Mouse (Mus musculus): ENCODE data around the gene Gba. TPM values are rescaled to one million over a fixed set of nuclear protein-coding genes. Genes with fewer than 3 reads are reported as not detected.

Gba gene
- total RNA-seq, 2 experiments from 2014 or later = 19.7 to 21.8 TPM

DNA sequence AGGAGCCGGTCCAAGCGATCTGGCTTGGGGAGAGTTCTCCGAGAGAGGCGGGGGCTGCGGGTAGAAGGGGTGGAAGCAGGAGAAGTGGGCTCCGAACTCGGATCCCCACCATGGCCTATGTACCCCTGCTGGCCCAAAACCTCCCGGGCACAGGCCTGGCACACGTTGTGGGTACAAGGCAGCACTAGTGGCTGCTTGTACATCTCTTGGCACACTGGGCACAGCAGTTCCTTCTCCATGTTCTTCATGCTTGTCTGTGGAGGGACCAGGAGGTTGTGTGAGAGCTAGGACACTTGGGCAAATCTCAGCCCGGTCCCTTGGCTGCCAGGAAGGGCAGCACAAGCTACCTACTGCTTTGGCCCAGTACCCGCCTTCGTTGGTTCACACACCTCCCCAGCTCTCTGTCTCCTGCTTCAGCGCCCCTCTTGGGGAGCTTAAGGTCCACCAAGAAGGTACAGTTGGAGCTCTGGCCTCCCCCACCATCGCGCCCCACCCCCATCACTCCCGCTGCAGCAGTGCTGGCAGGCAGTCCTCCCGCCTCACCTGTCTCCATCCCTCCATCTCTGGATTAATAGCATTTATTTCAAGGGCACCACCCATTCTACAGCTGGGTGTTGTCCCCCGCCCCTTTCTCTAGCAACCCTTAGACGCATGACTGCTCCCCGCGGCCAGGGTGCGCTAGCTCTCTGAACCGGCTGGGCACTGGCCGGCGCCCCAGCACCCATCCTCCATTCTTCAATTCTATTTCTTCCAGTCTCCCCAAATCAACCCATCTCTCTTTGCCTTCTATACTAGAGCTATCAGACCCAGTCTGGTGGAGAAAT, 41.6 kb downstream of the Gba start:
- DNase-seq = no peak

DNA sequence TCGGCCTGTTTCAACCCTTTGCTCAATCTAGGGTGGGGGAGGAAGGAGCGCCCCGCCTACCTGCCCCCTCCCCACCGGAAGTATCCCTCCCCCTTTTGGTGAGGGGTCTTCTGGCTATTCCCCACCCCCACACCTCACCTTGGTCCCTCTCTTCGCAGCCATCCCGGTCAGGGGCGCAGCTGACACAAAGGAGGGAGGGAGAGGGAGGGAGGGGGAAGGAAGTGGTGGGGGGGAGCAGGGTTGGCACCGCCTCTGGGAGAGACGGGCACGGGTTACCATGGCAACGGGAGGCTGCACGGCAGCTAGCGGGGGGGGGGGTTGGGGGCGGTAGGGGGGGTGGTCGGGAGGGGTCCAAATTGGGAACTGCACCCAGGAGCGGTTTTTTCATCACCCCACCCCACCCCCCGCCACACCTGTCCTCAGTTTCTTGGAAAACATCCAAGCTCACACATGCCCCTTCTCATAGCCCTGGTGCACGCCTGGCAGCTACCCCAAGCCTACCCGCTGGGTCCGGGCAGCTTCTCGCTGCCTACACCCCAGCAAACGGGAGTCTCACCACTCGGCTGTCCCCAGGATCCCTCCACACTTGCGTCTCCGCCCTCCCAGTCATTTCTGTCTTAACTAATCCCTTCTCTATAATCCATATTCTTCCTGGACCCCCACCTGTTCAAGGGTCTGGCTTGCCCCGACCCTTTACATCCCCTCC, 42.4 kb downstream of the Gba start:
- DNase-seq = no peak

DNA sequence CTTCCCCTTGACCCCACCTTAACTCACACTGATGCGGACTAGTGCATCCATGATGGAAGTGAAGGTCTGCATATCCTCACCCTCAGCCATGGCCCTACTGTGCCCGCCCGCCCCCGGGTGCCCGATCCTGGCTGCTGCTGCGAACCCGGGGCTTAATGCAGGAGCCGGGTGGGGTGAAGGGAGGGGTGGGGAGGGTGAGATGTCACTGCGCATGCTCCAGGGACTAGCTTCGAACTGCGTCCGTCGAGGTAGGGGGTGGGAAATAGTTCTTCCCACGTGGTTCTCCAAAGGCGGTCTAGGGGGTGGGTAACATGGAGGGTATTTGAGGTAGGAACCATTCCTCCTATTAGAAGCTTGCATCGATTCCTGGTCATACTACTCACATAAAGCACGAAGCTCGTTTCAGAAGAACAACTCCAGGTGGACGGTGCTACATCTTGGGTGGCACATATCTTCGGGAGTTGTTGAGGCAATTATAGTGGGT, 43.0 kb downstream of the Gba start, which contains the start of gene Krtcap2:
Gene Krtcap2, plus strand, starts transcription at position 279 of the 484 bp plus-strand sequence.
- DNase-seq = peak; percentile 35

DNA sequence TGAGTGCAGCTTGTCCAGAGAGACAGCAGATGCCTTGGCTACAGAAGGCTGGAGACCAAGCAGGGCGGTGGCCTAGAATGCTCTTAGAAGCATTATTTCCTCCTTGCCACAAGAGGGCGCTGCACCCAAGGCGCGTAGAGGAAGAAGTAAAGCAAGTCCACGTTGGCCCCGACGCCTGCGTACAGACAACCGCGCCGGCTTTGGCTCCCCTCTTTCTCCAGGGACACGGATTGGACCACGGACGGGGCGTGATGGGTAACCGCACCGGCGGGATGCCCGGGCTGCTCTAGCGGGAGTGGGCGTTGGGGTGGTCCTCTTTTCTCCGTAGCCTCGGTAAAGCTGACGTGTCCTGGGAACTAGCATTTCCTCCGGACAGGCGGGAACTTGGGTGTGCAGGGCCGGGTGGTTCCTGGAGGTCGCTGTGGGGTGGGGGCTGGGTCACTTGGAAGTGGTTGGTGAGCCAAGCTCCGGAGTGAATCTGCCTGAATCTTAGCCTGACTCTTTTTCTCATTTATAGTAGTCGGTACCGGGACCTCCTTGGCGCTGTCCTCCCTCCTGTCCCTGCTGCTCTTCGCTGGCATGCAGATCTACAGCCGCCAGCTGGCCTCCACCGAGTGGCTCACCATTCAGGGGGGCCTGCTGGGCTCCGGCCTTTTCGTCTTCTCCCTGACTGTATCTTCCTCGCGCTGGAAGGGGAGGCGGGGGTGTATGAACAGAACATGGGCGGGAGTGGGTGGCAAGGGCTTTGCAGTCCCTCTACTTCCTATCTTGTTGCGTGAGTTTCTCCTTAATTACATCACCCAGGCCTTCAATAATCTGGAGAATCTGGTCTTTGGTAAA, 43.8 kb downstream of the Gba start, which contains the start of gene Trim46:
Gene Trim46, minus strand, starts transcription at position 49 of the 840 bp plus-strand sequence.
- DNase-seq = peak; percentile 90

DNA sequence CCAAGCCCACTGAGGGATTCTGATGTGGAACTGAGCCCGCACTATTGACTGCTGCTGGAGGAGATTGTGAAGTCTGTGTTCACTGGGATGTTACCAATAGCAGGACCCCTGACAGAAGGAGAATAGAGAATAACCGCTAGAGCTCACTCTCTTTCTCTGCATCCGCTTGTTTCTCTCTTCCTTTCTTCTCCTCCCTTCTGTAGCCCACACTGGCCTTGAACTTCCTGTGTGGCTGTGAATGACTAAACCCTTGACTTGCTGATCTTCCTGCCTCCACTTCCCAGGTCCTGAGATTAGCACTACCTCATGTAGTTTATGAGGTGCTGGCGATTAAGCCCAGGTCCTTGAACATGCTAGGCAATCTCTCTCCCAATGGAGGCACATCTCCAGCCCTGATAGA, 44.7 kb downstream of the Gba start:
- no peak for DNase-seq

DNA sequence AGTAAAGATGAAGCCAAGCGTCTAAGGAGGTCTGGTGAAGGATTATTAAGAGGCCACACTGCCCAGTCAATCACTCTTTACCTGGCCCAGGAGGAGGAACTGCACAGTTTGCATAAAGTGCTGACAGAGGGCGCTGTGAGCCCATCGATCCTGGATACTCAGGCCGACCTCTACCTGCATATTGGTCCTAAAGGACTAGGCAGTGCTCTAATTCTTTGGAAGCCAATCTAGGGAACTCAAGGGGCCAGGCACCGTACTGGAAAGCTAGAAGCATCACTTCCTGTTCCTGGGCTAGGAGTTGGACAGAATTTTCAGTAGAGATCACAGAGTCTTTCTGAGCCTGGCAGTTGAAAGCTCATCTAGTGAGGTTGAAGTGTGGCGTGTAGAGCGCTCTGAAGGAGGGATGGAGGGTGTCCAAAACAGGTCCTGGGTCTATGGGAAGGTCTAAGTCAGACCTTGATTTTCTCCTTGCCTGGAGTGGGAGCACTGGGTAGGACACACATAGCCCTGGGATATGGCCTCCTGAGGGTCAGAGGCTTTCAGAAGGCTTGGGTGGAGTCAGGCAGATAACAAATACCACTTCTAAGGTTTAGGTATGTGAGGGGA, 47.8 kb downstream of the Gba start:
- peak; percentile 78 for DNase-seq

DNA sequence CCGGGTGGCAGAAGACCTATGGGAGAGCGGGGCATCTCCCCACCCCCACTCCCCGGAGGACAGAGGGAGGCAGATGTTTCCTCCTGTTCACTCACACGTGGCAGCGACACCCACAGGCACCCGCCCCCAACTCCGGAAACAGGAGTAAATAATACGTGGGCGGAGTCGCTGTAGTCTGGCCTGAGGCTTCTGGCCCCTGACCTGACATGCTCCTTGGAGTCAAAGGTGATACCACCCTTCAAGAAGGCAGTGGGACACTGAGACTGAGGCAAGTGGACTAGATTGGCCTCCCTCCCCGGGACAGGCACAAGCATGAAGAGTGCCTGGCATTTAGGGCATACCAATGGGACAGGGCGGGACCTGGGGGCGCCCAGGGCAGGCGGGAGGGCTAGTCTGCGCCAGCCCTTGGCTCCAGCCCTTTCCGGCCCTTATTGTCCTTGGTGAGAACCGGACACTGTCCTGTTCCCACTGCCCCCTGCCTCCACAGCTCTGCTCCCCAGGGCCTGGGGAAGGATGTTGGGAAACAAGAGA, 48.7 kb downstream of the Gba start:
- DNase-seq = peak; percentile 65

DNA sequence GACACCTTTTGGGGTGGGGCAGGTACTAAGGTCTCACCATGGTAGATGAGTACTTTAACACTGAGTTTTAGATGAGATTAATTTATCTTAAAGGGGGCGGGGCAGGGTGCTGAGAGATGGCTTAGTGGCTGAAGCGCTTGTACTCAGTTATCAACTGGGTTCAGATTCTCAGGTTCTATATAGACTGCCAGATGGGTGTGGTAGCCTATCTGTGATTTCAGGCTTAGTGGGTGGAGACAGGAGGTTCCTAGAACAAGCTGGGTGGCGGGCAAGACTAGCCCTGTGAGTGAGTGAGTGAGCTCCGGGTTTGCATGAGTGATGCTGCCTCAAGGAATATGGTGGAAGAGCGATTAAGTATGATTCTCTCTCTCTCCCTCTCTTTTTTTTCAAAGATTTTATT, 52.3 kb downstream of the Gba start:
- DNase-seq = no peak

DNA sequence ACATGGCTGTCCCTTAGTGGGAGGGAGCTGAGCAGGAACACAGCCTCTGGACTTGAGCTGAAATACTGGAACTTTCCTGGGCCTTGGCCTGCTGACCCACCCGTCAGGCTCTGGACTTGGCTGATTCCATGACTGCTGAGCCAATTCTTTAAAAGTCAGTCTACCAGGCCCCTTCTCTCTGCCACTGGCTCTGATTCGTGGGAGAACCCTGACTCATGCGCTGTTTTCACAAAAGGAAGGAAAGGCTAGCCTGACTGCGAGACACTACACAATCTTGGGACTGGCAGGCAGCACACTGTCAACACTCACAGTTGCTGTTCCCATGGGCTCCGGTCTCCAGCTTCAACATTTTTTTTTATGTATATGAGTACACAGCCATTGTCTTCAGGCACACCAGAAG, 53.4 kb downstream of the Gba start:
- DNase-seq = peak; percentile 50

Small RNA genes lying within 50 kb of the gene (microRNA-seq; reads per million reads assigned to microRNA genes)
- 29.7 to 48.7 reads per million in 2 experiments for gene Mir92b

Other genes with a start within 250 kb of the Gba start
- gene Rusc1, start 109.6 kb upstream of the Gba start, total RNA-seq (2021) = 10 to 100 TPM; 12.3 to 12.5 TPM
- gene Gm43738, start 101.8 kb upstream of the Gba start, total RNA-seq (2021) = not detected
- 10 to 100 TPM; 54.5 to 58.7 TPM for gene Fdps, start 101.0 kb upstream of the Gba start, total RNA-seq (2021)
- not detected for gene Pklr, start 66.8 kb upstream of the Gba start, total RNA-seq (2021)
- gene Hcn3, start 42.7 kb upstream of the Gba start, total RNA-seq (2021) = 1 to 10 TPM in 1 of 2 experiments, under 1 TPM in 1; 0.86 to 1.1 TPM
- 10 to 100 TPM; 30.3 to 32.1 TPM for gene Clk2, start 38.1 kb upstream of the Gba start, total RNA-seq (2021)
- 10 to 100 TPM; 46.7 to 47.3 TPM for gene Scamp3, start 25.5 kb upstream of the Gba start, total RNA-seq (2021)
- gene Fam189b, start 19.8 kb upstream of the Gba start, total RNA-seq (2021) = 1 to 10 TPM; 8.8 to 9.0 TPM
- 10 to 100 TPM; 25.0 to 34.5 TPM for gene Thbs3, start 12.3 kb downstream of the Gba start, total RNA-seq (2021)
- 10 to 100 TPM; 62.9 to 67.2 TPM for gene Mtx1, start 24.2 kb downstream of the Gba start, total RNA-seq (2021)
- under 1 TPM; 0.61 to 0.74 TPM for gene Muc1, start 26.1 kb downstream of the Gba start, total RNA-seq (2021)
- gene Krtcap2, start 43.0 kb downstream of the Gba start, total RNA-seq (2021) = 100 to 1,000 TPM; 100 to 104 TPM
- 1 to 10 TPM; 1.3 to 1.6 TPM for gene Trim46, start 43.4 kb downstream of the Gba start, total RNA-seq (2021)
- 10 to 100 TPM; 51.6 to 61.0 TPM for gene Dpm3, start 56.4 kb downstream of the Gba start, total RNA-seq (2021)
- gene Slc50a1, start 67.6 kb downstream of the Gba start, total RNA-seq (2021) = 10 to 100 TPM; 24.9 to 28.0 TPM
- gene Efna1, start 78.2 kb downstream of the Gba start, total RNA-seq (2021) = 10 to 100 TPM; 37.9 to 42.0 TPM
- gene Efna3, start 120.0 kb downstream of the Gba start, total RNA-seq (2021) = under 1 TPM in 1 of 2 experiments, not detected in 1; 0.26 TPM
- gene Efna4, start 135.1 kb downstream of the Gba start, total RNA-seq (2021) = 1 to 10 TPM; 3.1 to 3.7 TPM
- 10 to 100 TPM; 93.6 to 95.2 TPM for gene Adam15, start 147.1 kb downstream of the Gba start, total RNA-seq (2021)
- under 1 TPM; 0.14 to 0.23 TPM for gene Dcst2, start 159.0 kb downstream of the Gba start, total RNA-seq (2021)
- gene Dcst1, start 162.3 kb downstream of the Gba start, total RNA-seq (2021) = under 1 TPM; 0.21 to 0.72 TPM
- 10 to 100 TPM; 13.8 to 15.1 TPM for gene Zbtb7b, start 191.8 kb downstream of the Gba start, total RNA-seq (2021)
- gene Lenep, start 199.9 kb downstream of the Gba start, total RNA-seq (2021) = under 1 TPM in 1 of 2 experiments, not detected in 1; 0.68 TPM
- 10 to 100 TPM; 30.7 to 33.0 TPM for gene Flad1, start 208.9 kb downstream of the Gba start, total RNA-seq (2021)
- gene Cks1b, start 215.5 kb downstream of the Gba start, total RNA-seq (2021) = 10 to 100 TPM; 62.8 to 64.3 TPM
- 10 to 100 TPM; 68.8 to 69.2 TPM for gene Shc1, start 215.5 kb downstream of the Gba start, total RNA-seq (2021)
- 10 to 100 TPM; 20.3 to 22.1 TPM for gene Pygo2, start 227.3 kb downstream of the Gba start, total RNA-seq (2021)
- 10 to 100 TPM; 66.0 to 73.8 TPM for gene Pbxip1, start 233.8 kb downstream of the Gba start, total RNA-seq (2021)